Mouse (Mus musculus): ENCODE results near the gene Crb1. TPM values are rescaled to one million over a fixed set of nuclear protein-coding genes. Genes with fewer than 3 reads are reported as not detected.
A peak's percentile ranks its signal among the peaks of the same experiment; 100 is the strongest.

Crb1 gene
- polyA plus RNA-seq, 1 experiment from 2014 or later, result 2.2 TPM

- WGBS, result 91% methylated on average over 3 of the region's 3 CpGs
Observed at GRCm38 (mm10) chr1:139252041-139252440, 124.9 kb downstream of the Crb1 start.

DNA sequence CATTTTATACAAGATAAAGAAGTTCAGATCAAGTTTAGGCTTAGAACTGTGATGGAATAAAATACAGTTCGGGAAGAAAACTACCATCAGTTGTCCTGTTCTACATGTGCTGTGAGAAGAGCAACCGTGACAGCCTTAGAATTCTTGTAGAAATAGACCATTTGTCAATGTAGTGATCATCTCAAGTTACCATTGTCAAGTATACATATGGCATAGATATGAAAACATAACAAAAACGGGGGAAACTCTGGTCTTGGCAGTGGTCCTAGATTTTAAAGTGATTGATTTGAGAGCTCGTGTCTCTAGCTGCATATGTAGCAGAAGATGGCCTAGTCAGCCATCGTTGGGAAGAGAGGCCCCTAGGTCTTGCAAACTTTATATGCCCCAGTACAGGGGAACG lies 127.7 kb downstream of the Crb1 start:
- no peak overlapping the region for H3K27ac ChIP-seq (ENCODE audit: low read length)
- no peaks in the 10 kb centered on the region for H3K36me3 ChIP-seq (ENCODE audit: control insufficient read depth, insufficient read depth, low read length)
- H3K4me1 ChIP-seq (ENCODE audit: control insufficient read depth, insufficient read depth, low read length), result no peaks in the 10 kb centered on the region
- no peak overlapping the region for H3K4me2 ChIP-seq (ENCODE audit: low read length)
- no peak overlapping the region for H3K4me3 ChIP-seq (ENCODE audit: low read depth, low read length)
- no peak for ATAC-seq
- H3K9me3 ChIP-seq (replicated peaks; ENCODE audit: control insufficient read depth, low read length, poor library complexity, severe bottlenecking), result no peaks in the 10 kb centered on the region
- WGBS, result 87% methylated on average over 6 of the region's 6 CpGs
- H3K9ac ChIP-seq (ENCODE audit: low read depth, low read length), result no peak overlapping the region
- H3K27me3 ChIP-seq (ENCODE audit: control insufficient read depth, insufficient read depth, low read depth, low read length), result no peaks in the 10 kb centered on the region

More at GRCm38 (mm10) chr1:139252041-139252440, 124.9 kb downstream of the Crb1 start:
- Histone ChIP-seq H3K9ac (ENCODE audit: low read depth, low read length) (no peak overlapping the region), H3K9me3 (replicated peaks; ENCODE audit: control insufficient read depth, low read length, poor library complexity, severe bottlenecking) (no peaks in the 10 kb centered on the region), H3K36me3 (ENCODE audit: control insufficient read depth, insufficient read depth, low read length) (no peaks in the 10 kb centered on the region), H3K4me2 (ENCODE audit: low read length) (no peak overlapping the region), H3K27me3 (ENCODE audit: control insufficient read depth, insufficient read depth, low read depth, low read length) (no peaks in the 10 kb centered on the region), H3K27ac (ENCODE audit: low read length) (no peak overlapping the region), H3K4me1 (ENCODE audit: control insufficient read depth, insufficient read depth, low read length) (no peaks in the 10 kb centered on the region), H3K4me3 (ENCODE audit: low read depth, low read length) (no peak overlapping the region)
- ATAC-seq, result no peak

DNA sequence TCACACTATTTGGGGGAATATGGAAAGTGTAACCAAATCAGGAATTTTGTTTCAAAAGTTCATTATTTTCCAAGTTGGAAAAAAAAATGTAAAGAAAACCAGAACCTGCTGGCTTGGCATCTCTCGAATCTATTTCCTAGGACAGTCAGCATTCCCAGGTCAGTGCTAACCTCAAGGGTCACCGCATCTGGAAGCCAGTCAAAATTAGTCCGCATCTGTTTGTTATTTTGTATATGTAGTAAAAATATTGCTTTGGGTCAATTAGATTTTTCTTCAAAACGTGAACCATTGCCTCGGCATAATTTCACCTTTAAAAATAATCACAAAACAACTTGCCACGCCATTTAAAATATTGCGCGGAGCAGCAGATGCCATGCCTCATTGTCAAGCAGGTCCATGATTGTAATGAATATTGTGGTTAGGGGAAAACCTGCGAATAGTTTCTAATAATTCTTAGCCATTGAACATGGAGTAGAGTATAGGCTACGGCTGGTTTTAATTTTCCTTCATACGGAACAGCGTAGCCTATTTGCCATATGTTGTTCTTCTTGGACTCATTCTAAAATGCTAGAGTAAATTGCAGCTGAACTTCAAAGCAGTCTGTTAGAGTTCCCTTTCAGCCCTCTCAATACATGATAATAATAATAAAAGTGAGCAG lies 130.0 kb downstream of the Crb1 start:
- Histone ChIP-seq H3K27me3 (ENCODE audit: control insufficient read depth, insufficient read depth, low read depth, low read length) (no peaks in the 10 kb centered on the region), H3K9me3 (replicated peaks; ENCODE audit: control insufficient read depth, low read length, poor library complexity, severe bottlenecking) (no peaks in the 10 kb centered on the region), H3K27ac (ENCODE audit: low read length) (no peak overlapping the region), H3K4me3 (ENCODE audit: low read depth, low read length) (no peak overlapping the region), H3K9ac (ENCODE audit: low read depth, low read length) (no peak overlapping the region), H3K4me2 (ENCODE audit: low read length) (no peak overlapping the region), H3K36me3 (ENCODE audit: control insufficient read depth, insufficient read depth, low read length) (no peaks in the 10 kb centered on the region), H3K4me1 (ENCODE audit: control insufficient read depth, insufficient read depth, low read length) (no peaks in the 10 kb centered on the region)
- no peak for ATAC-seq
- 90% methylated on average over 12 of the region's 12 CpGs for WGBS

DNA sequence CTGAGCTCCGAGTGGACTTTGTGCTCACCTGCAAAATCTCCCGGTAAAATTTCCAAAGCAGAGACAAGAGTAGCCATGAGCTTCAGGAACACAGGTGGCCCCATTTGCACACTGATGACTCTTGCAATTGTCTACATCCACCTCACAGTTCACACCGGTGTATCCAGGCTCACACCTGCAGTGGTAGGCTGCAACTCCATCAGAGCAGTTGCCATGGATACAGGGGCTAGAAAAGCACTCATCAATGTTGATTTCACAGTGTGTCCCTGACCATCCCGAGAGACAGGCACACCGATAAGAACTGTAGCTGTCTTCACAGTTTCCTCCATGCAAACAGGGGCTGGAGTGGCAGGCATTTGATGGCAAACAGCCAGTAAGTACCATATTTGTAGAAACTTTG lies 140.1 kb downstream of the Crb1 start:
- Histone ChIP-seq H3K36me3 (ENCODE audit: control insufficient read depth, insufficient read depth, low read length) (no peaks in the 10 kb centered on the region), H3K9ac (ENCODE audit: low read depth, low read length) (no peak overlapping the region), H3K27ac (ENCODE audit: low read length) (no peak overlapping the region), H3K4me3 (ENCODE audit: low read depth, low read length) (no peak overlapping the region), H3K27me3 (ENCODE audit: control insufficient read depth, insufficient read depth, low read depth, low read length) (no peaks in the 10 kb centered on the region), H3K4me2 (ENCODE audit: low read length) (no peak overlapping the region), H3K4me1 (ENCODE audit: control insufficient read depth, insufficient read depth, low read length) (no peaks in the 10 kb centered on the region), H3K9me3 (replicated peaks; ENCODE audit: control insufficient read depth, low read length, poor library complexity, severe bottlenecking) (no peaks in the 10 kb centered on the region)
- peak; percentile 51; the same call in 1 of the 2 replicates for ATAC-seq
- 47% methylated on average over 5 of the region's 5 CpGs for WGBS

GRCm38 (mm10) chr1:139234611-139235568 lies 142.0 kb downstream of the Crb1 start:
- Histone ChIP-seq H3K27ac (ENCODE audit: low read length) (no peak overlapping the region), H3K4me3 (ENCODE audit: low read depth, low read length) (no peak overlapping the region), H3K9ac (ENCODE audit: low read depth, low read length) (no peak overlapping the region), H3K4me2 (ENCODE audit: low read length) (no peak overlapping the region), H3K27me3 (ENCODE audit: control insufficient read depth, insufficient read depth, low read depth, low read length) (no peaks in the 10 kb centered on the region), H3K36me3 (ENCODE audit: control insufficient read depth, insufficient read depth, low read length) (no peaks in the 10 kb centered on the region), H3K9me3 (replicated peaks; ENCODE audit: control insufficient read depth, low read length, poor library complexity, severe bottlenecking) (no peaks in the 10 kb centered on the region), H3K4me1 (ENCODE audit: control insufficient read depth, insufficient read depth, low read length) (no peaks in the 10 kb centered on the region)
- WGBS, result 81% methylated on average over 3 of the region's 3 CpGs
- no peak for ATAC-seq

- H3K4me1 ChIP-seq (ENCODE audit: control insufficient read depth, insufficient read depth, low read length), result no peaks in the 10 kb centered on the region
Observed at GRCm38 (mm10) chr1:139232636-139233035, 144.3 kb downstream of the Crb1 start.

GRCm38 (mm10) chr1:139224309-139224949 lies 152.5 kb downstream of the Crb1 start:
- Histone ChIP-seq H3K9me3 (replicated peaks; ENCODE audit: control insufficient read depth, low read length, poor library complexity, severe bottlenecking) (no peaks in the 10 kb centered on the region), H3K4me3 (ENCODE audit: low read depth, low read length) (no peak overlapping the region), H3K9ac (ENCODE audit: low read depth, low read length) (no peak overlapping the region), H3K4me2 (ENCODE audit: low read length) (no peak overlapping the region), H3K27me3 (ENCODE audit: control insufficient read depth, insufficient read depth, low read depth, low read length) (no peaks in the 10 kb centered on the region), H3K27ac (ENCODE audit: low read length) (no peak overlapping the region), H3K4me1 (ENCODE audit: control insufficient read depth, insufficient read depth, low read length) (no peaks in the 10 kb centered on the region), H3K36me3 (ENCODE audit: control insufficient read depth, insufficient read depth, low read length) (no peaks in the 10 kb centered on the region)
- 89% methylated on average over 6 of the region's 6 CpGs for WGBS
- ATAC-seq, result no peak

More at GRCm38 (mm10) chr1:139232636-139233035, 144.3 kb downstream of the Crb1 start:
- Histone ChIP-seq H3K4me2 (ENCODE audit: low read length) (no peak overlapping the region), H3K4me3 (ENCODE audit: low read depth, low read length) (no peak overlapping the region), H3K9me3 (replicated peaks; ENCODE audit: control insufficient read depth, low read length, poor library complexity, severe bottlenecking) (no peaks in the 10 kb centered on the region), H3K27me3 (ENCODE audit: control insufficient read depth, insufficient read depth, low read depth, low read length) (no peaks in the 10 kb centered on the region), H3K9ac (ENCODE audit: low read depth, low read length) (no peak overlapping the region), H3K27ac (ENCODE audit: low read length) (no peak overlapping the region), H3K36me3 (ENCODE audit: control insufficient read depth, insufficient read depth, low read length) (no peaks in the 10 kb centered on the region)
- WGBS, result 60% methylated on average over 3 of the region's 3 CpGs
- no peak for ATAC-seq

- no peak for ATAC-seq
- H3K4me2 ChIP-seq (ENCODE audit: low read length), result no peak overlapping the region
- no peaks in the 10 kb centered on the region for H3K27me3 ChIP-seq (ENCODE audit: control insufficient read depth, insufficient read depth, low read depth, low read length)
- H3K4me3 ChIP-seq (ENCODE audit: low read depth, low read length), result no peak overlapping the region
- no peaks in the 10 kb centered on the region for H3K36me3 ChIP-seq (ENCODE audit: control insufficient read depth, insufficient read depth, low read length)
- H3K9me3 ChIP-seq (replicated peaks; ENCODE audit: control insufficient read depth, low read length, poor library complexity, severe bottlenecking), result no peaks in the 10 kb centered on the region
- no peaks in the 10 kb centered on the region for H3K4me1 ChIP-seq (ENCODE audit: control insufficient read depth, insufficient read depth, low read length)
- H3K27ac ChIP-seq (ENCODE audit: low read length), result no peak overlapping the region
- WGBS, result 84% methylated on average over 4 of the region's 4 CpGs
- H3K9ac ChIP-seq (ENCODE audit: low read depth, low read length), result no peak overlapping the region
Observed at GRCm38 (mm10) chr1:139223804-139224203, 153.1 kb downstream of the Crb1 start.
